Mouse (Mus musculus) forebrain, embryonic 13.5 days (tissue): ENCODE measurements at regions not wholly inside any gene's neighbourhood (a gene's known extent, or its start where the extent isn't known, plus 50 kb on each side); places are given as distances from the start of the nearest gene placed in this dataset.

Experiments used
- ATAC-seq: fragments of 200-750 bp; cut with Nextera tagmentation; 2 replicates; pipeline ENCODE4 v1.8.0; 2017
- H3K27ac ChIP-seq: fragments of 300-500 bp; sonication (generic); 2 replicates; pipeline ENCODE4 v1.5.1; 2015; ENCODE audit warnings: inconsistent platforms, mild to moderate bottlenecking, moderate library complexity
- H3K27me3 ChIP-seq: fragments of 300-500 bp; sonication (generic); 2 replicates; pipeline ENCODE4 v1.6.1; 2015; ENCODE audit warnings: mild to moderate bottlenecking, inconsistent platforms
- H3K36me3 ChIP-seq: fragments of 300-500 bp; sonication (generic); 2 replicates; pipeline ENCODE4 v1.6.1; 2015; ENCODE audit warnings: mild to moderate bottlenecking, inconsistent platforms; ENCODE audit not compliant: poor library complexity, severe bottlenecking
- H3K4me1 ChIP-seq: fragments of 300-500 bp; sonication (generic); 2 replicates; pipeline ENCODE4 v1.6.1; 2015; ENCODE audit warnings: inconsistent platforms
- H3K4me2 ChIP-seq: fragments of 300-500 bp; sonication (generic); 2 replicates; pipeline ENCODE4 v1.6.1; 2015; ENCODE audit warnings: inconsistent platforms, mild to moderate bottlenecking, moderate library complexity
- H3K4me3 ChIP-seq: fragments of 300-500 bp; sonication (generic); 2 replicates; pipeline ENCODE4 v1.5.1; 2015; ENCODE audit warnings: mild to moderate bottlenecking, inconsistent platforms
- H3K9ac ChIP-seq: fragments of 300-500 bp; sonication (generic); 2 replicates; pipeline ENCODE4 v1.6.1; 2015; ENCODE audit warnings: mild to moderate bottlenecking, inconsistent platforms
- H3K9me3 ChIP-seq: fragments of 300-500 bp; sonication (generic); replicated peaks from 2 replicates; pipeline ENCODE4 v1.6.1; 2016; ENCODE audit warnings: inconsistent platforms
- WGBS: fragments of 180-500 bp; shearing (Covaris S2); methylation state at CpG from one replicate; pipeline ENCODE4 v1.1.7; 2015; 5-methylcytosine and 5-hydroxymethylcytosine counted together

GRCm38 (mm10) chr4:9218380-9218779 is 979.5 kb upstream of the Car8 start:
- no peaks in the 10 kb centered on the region for H3K36me3 ChIP-seq
- H3K9ac ChIP-seq = no peak overlapping the region
- no peaks in the 10 kb centered on the region for H3K27me3 ChIP-seq
- no peak overlapping the region for H3K4me3 ChIP-seq
- no peak overlapping the region for H3K4me2 ChIP-seq
- 92% methylated on average over 5 of the region's 5 CpGs for WGBS
- H3K27ac ChIP-seq = no peak overlapping the region
- H3K9me3 ChIP-seq = no peaks in the 10 kb centered on the region
- no peaks in the 10 kb centered on the region for H3K4me1 ChIP-seq
- no peak for ATAC-seq

GRCm38 (mm10) chr4:9208606-9209005 is 969.8 kb upstream of the Car8 start:
- H3K9me3 ChIP-seq = no peaks in the 10 kb centered on the region
- H3K27ac ChIP-seq = no peak overlapping the region
- H3K9ac ChIP-seq = no peak overlapping the region
- no peaks in the 10 kb centered on the region for H3K36me3 ChIP-seq
- H3K27me3 ChIP-seq = no peaks in the 10 kb centered on the region
- no peak overlapping the region for H3K4me2 ChIP-seq
- H3K4me1 ChIP-seq = peaks cover 4% of the 10 kb centered on the region; the same call in 1 of the 2 replicates
- ATAC-seq = no peak
- WGBS = 6% methylated on average over 2 of the region's 2 CpGs
- H3K4me3 ChIP-seq = no peak overlapping the region

GRCm38 (mm10) chr4:9200012-9200411 is 961.2 kb upstream of the Car8 start:
- Histone ChIP-seq H3K4me3 (no peak overlapping the region), H3K4me2 (no peak overlapping the region), H3K27ac (no peak overlapping the region), H3K27me3 (no peaks in the 10 kb centered on the region), H3K36me3 (no peaks in the 10 kb centered on the region), H3K9ac (no peak overlapping the region), H3K9me3 (no peaks in the 10 kb centered on the region), H3K4me1 (peaks cover 6% of the 10 kb centered on the region; the same call in 1 of the 2 replicates)
- ATAC-seq = no peak
- 83% methylated on average over 2 of the region's 2 CpGs for WGBS

- Histone ChIP-seq H3K36me3 (no peaks in the 10 kb centered on the region), H3K27me3 (no peaks in the 10 kb centered on the region), H3K4me3 (no peak overlapping the region), H3K4me1 (peaks cover 6% of the 10 kb centered on the region; the same call in 1 of the 2 replicates), H3K27ac (peak overlapping the region; percentile 25; the same call in 1 of the 2 replicates), H3K9ac (no peak overlapping the region), H3K4me2 (no peak overlapping the region), H3K9me3 (no peaks in the 10 kb centered on the region)
- no peak for ATAC-seq
- WGBS = 20% methylated on average over 4 of the region's 4 CpGs
Measured at GRCm38 (mm10) chr4:9196435-9196834, 957.6 kb upstream of the Car8 start.

- H3K4me2 ChIP-seq = no peak overlapping the region
- no peaks in the 10 kb centered on the region for H3K27me3 ChIP-seq
- ATAC-seq = no peak
- no peaks in the 10 kb centered on the region for H3K36me3 ChIP-seq
- no peaks in the 10 kb centered on the region for H3K9me3 ChIP-seq
- 43% methylated on average over 6 of the region's 6 CpGs for WGBS
- H3K4me1 ChIP-seq = peaks cover 6% of the 10 kb centered on the region; the same call in 1 of the 2 replicates
- no peak overlapping the region for H3K27ac ChIP-seq
- no peak overlapping the region for H3K4me3 ChIP-seq
- no peak overlapping the region for H3K9ac ChIP-seq
Measured at GRCm38 (mm10) chr4:9193121-9193520, 954.3 kb upstream of the Car8 start.

- Histone ChIP-seq H3K9me3 (no peaks in the 10 kb centered on the region), H3K27me3 (no peaks in the 10 kb centered on the region), H3K9ac (0 out of 2 replicates have a peak overlapping the region, but pooled peaks have one; percentile 23), H3K27ac (peak overlapping the region; percentile 68), H3K4me3 (no peak overlapping the region), H3K4me1 (peaks cover 16% of the 10 kb centered on the region), H3K4me2 (peak overlapping the region; percentile 48), H3K36me3 (no peaks in the 10 kb centered on the region)
- no peak for ATAC-seq
- WGBS = 49% methylated on average over 14 of the region's 14 CpGs
Measured at GRCm38 (mm10) chr4:9185156-9185875, 946.5 kb upstream of the Car8 start.

- Histone ChIP-seq H3K4me1 (peaks cover 16% of the 10 kb centered on the region), H3K4me3 (peak overlapping the region; percentile 21), H3K4me2 (peak overlapping the region; percentile 48), H3K9ac (peak overlapping the region; percentile 22; the same call in 1 of the 2 replicates), H3K9me3 (no peaks in the 10 kb centered on the region), H3K27ac (peak overlapping the region; percentile 68), H3K27me3 (no peaks in the 10 kb centered on the region), H3K36me3 (no peaks in the 10 kb centered on the region)
- under 1% methylated on average over 12 of the region's 12 CpGs for WGBS
- peak; percentile 85 for ATAC-seq
Measured at GRCm38 (mm10) chr4:9184451-9185121, 945.7 kb upstream of the Car8 start.

GRCm38 (mm10) chr4:9174365-9174764 is 935.5 kb upstream of the Car8 start:
- H3K4me3 ChIP-seq = no peak overlapping the region
- H3K4me1 ChIP-seq = no peaks in the 10 kb centered on the region
- 78% methylated on average over 1 of the region's 1 CpGs for WGBS
- no peak overlapping the region for H3K27ac ChIP-seq
- no peaks in the 10 kb centered on the region for H3K27me3 ChIP-seq
- no peak for ATAC-seq
- H3K4me2 ChIP-seq = no peak overlapping the region
- H3K9me3 ChIP-seq = no peaks in the 10 kb centered on the region
- H3K9ac ChIP-seq = no peak overlapping the region
- no peaks in the 10 kb centered on the region for H3K36me3 ChIP-seq

- Histone ChIP-seq H3K4me3 (no peak overlapping the region), H3K4me1 (peaks cover 12% of the 10 kb centered on the region), H3K9ac (no peak overlapping the region), H3K27me3 (no peaks in the 10 kb centered on the region), H3K27ac (no peak overlapping the region), H3K4me2 (no peak overlapping the region), H3K36me3 (no peaks in the 10 kb centered on the region), H3K9me3 (no peaks in the 10 kb centered on the region)
- no peak for ATAC-seq
- WGBS = 76% methylated on average over 7 of the region's 7 CpGs
Measured at GRCm38 (mm10) chr4:9162374-9162773, 923.5 kb upstream of the Car8 start.

- Histone ChIP-seq H3K27me3 (no peaks in the 10 kb centered on the region), H3K4me2 (no peak overlapping the region), H3K9me3 (no peaks in the 10 kb centered on the region), H3K9ac (no peak overlapping the region), H3K4me1 (peaks cover 12% of the 10 kb centered on the region), H3K27ac (no peak overlapping the region), H3K4me3 (no peak overlapping the region), H3K36me3 (no peaks in the 10 kb centered on the region)
- no peak for ATAC-seq
- WGBS = 48% methylated on average over 4 of the region's 4 CpGs
Measured at GRCm38 (mm10) chr4:9161814-9162133, 922.9 kb upstream of the Car8 start.

- ATAC-seq = 0 out of 2 replicates have a peak, but pooled peaks have one; percentile 19
- no peaks in the 10 kb centered on the region for H3K9me3 ChIP-seq
- H3K9ac ChIP-seq = no peak overlapping the region
- H3K4me3 ChIP-seq = no peak overlapping the region
- H3K27me3 ChIP-seq = no peaks in the 10 kb centered on the region
- peaks cover 12% of the 10 kb centered on the region for H3K4me1 ChIP-seq
- no peak overlapping the region for H3K27ac ChIP-seq
- H3K36me3 ChIP-seq = no peaks in the 10 kb centered on the region
- no peak overlapping the region for H3K4me2 ChIP-seq
- 43% methylated on average over 11 of the region's 11 CpGs for WGBS
Measured at GRCm38 (mm10) chr4:9161068-9161813, 922.4 kb upstream of the Car8 start.

GRCm38 (mm10) chr4:9147732-9148131 is 908.9 kb upstream of the Car8 start:
- Histone ChIP-seq H3K9ac (no peak overlapping the region), H3K9me3 (no peaks in the 10 kb centered on the region), H3K27me3 (no peaks in the 10 kb centered on the region), H3K4me1 (no peaks in the 10 kb centered on the region), H3K36me3 (no peaks in the 10 kb centered on the region), H3K4me2 (no peak overlapping the region), H3K27ac (no peak overlapping the region), H3K4me3 (no peak overlapping the region)
- no peak for ATAC-seq
- 28% methylated on average over 5 of the region's 5 CpGs for WGBS
